Mouse (Mus musculus): ENCODE results near the gene Zbtb38. TPM values are rescaled to one million over a fixed set of nuclear protein-coding genes. Genes with fewer than 3 reads are reported as not detected.
A peak's percentile ranks its signal among the peaks of the same experiment; 100 is the strongest.

Gene Zbtb38
- polyA plus RNA-seq, 1 experiment = 10.0 TPM

GRCm38 (mm10) chr9:96715171-96715570 is 37.5 kb downstream of the Zbtb38 start:
- no peak overlapping the region for H3ac ChIP-seq (ENCODE audit: control insufficient read depth, insufficient read length, low read depth)
- peaks cover 82% of the 10 kb centered on the region for H3K79me2 ChIP-seq (ENCODE audit: control insufficient read depth, insufficient read depth)
- no peak overlapping the region for H3K4me3 ChIP-seq (ENCODE audit: insufficient read depth, poor library complexity, severe bottlenecking)
- no peaks in the 10 kb centered on the region for H3K27me3 ChIP-seq (ENCODE audit: control insufficient read depth, insufficient read depth, insufficient read length)
- TF ChIP-seq USF1 (IDR thresholded peaks at IDR 0.05; ENCODE audit: low read depth) (no peak), MYOG (IDR thresholded peaks at IDR 0.05; ENCODE audit: control insufficient read depth, extremely low read depth, insufficient read length) (no peak), MAX (IDR thresholded peaks at IDR 0.05) (no peak)
- H3K79me3 ChIP-seq (ENCODE audit: low read depth) = peaks cover 31% of the 10 kb centered on the region
- peaks cover 49% of the 10 kb centered on the region for H3K36me3 ChIP-seq (ENCODE audit: control insufficient read depth, insufficient read depth)

- H3K27me3 ChIP-seq (ENCODE audit: control insufficient read depth, insufficient read depth, insufficient read length) = no peaks in the 10 kb centered on the region
- TF ChIP-seq MYOG (IDR thresholded peaks at IDR 0.05; ENCODE audit: control insufficient read depth, extremely low read depth, insufficient read length) = no peak
- TF ChIP-seq CEBPB (IDR thresholded peaks at IDR 0.05; ENCODE audit: low read depth) = no peak
- no peak for TF ChIP-seq MYOD1 (IDR thresholded peaks at IDR 0.05; ENCODE audit: control insufficient read depth, insufficient read length, low read depth)
- TF ChIP-seq MAX (IDR thresholded peaks at IDR 0.05) = peak; percentile 26
- TF ChIP-seq USF1 (IDR thresholded peaks at IDR 0.05; ENCODE audit: low read depth) = no peak
- no peak for TF ChIP-seq CTCF (IDR thresholded peaks at IDR 0.05; ENCODE audit: control insufficient read depth, insufficient read depth, insufficient read length)
- peak; percentile 74 for TF ChIP-seq FOSL1 (IDR thresholded peaks at IDR 0.05; ENCODE audit: insufficient read depth, low read length, poor library complexity, severe bottlenecking)
- H3ac ChIP-seq (ENCODE audit: control insufficient read depth, insufficient read length, low read depth) = no peak overlapping the region
- peaks cover 27% of the 10 kb centered on the region for H3K79me3 ChIP-seq (ENCODE audit: low read depth)
- no peak overlapping the region for H3K4me3 ChIP-seq (ENCODE audit: insufficient read depth, poor library complexity, severe bottlenecking)
- H3K79me2 ChIP-seq (ENCODE audit: control insufficient read depth, insufficient read depth) = peaks cover 81% of the 10 kb centered on the region
- H3K36me3 ChIP-seq (ENCODE audit: control insufficient read depth, insufficient read depth) = peaks cover 57% of the 10 kb centered on the region
Measured at GRCm38 (mm10) chr9:96713472-96714390, 38.9 kb downstream of the Zbtb38 start.

GRCm38 (mm10) chr9:96712758-96713471 is 39.7 kb downstream of the Zbtb38 start:
- Histone ChIP-seq H3K27me3 (ENCODE audit: control insufficient read depth, insufficient read depth, insufficient read length) (no peaks in the 10 kb centered on the region), H3K4me3 (ENCODE audit: insufficient read depth, poor library complexity, severe bottlenecking) (no peak overlapping the region), H3K79me2 (ENCODE audit: control insufficient read depth, insufficient read depth) (peaks cover 82% of the 10 kb centered on the region), H3K36me3 (ENCODE audit: control insufficient read depth, insufficient read depth) (peaks cover 65% of the 10 kb centered on the region), H3K79me3 (ENCODE audit: low read depth) (peaks cover 30% of the 10 kb centered on the region), H3ac (ENCODE audit: control insufficient read depth, insufficient read length, low read depth) (no peak overlapping the region)
- TF ChIP-seq MAX (IDR thresholded peaks at IDR 0.05) (no peak), CEBPB (IDR thresholded peaks at IDR 0.05; ENCODE audit: low read depth) (no peak), MYOG (IDR thresholded peaks at IDR 0.05; ENCODE audit: control insufficient read depth, extremely low read depth, insufficient read length) (no peak), FOSL1 (IDR thresholded peaks at IDR 0.05; ENCODE audit: insufficient read depth, low read length, poor library complexity, severe bottlenecking) (no peak), USF1 (IDR thresholded peaks at IDR 0.05; ENCODE audit: low read depth) (no peak)

GRCm38 (mm10) chr9:96712045-96712444 is 40.6 kb downstream of the Zbtb38 start:
- H3K4me3 ChIP-seq (ENCODE audit: insufficient read depth, poor library complexity, severe bottlenecking) = no peak overlapping the region
- H3K79me2 ChIP-seq (ENCODE audit: control insufficient read depth, insufficient read depth) = peaks cover 81% of the 10 kb centered on the region
- TF ChIP-seq MYOG (IDR thresholded peaks at IDR 0.05; ENCODE audit: control insufficient read depth, extremely low read depth, insufficient read length) (no peak), CTCF (IDR thresholded peaks at IDR 0.05; ENCODE audit: control insufficient read depth, insufficient read depth, insufficient read length) (no peak), MYOD1 (IDR thresholded peaks at IDR 0.05; ENCODE audit: control insufficient read depth, insufficient read length, low read depth) (no peak), MAX (IDR thresholded peaks at IDR 0.05) (no peak), USF1 (IDR thresholded peaks at IDR 0.05; ENCODE audit: low read depth) (no peak), CEBPB (IDR thresholded peaks at IDR 0.05; ENCODE audit: low read depth) (no peak), FOSL1 (IDR thresholded peaks at IDR 0.05; ENCODE audit: insufficient read depth, low read length, poor library complexity, severe bottlenecking) (no peak)
- H3K27me3 ChIP-seq (ENCODE audit: control insufficient read depth, insufficient read depth, insufficient read length) = no peaks in the 10 kb centered on the region
- peaks cover 31% of the 10 kb centered on the region for H3K79me3 ChIP-seq (ENCODE audit: low read depth)
- peaks cover 67% of the 10 kb centered on the region for H3K36me3 ChIP-seq (ENCODE audit: control insufficient read depth, insufficient read depth)
- H3ac ChIP-seq (ENCODE audit: control insufficient read depth, insufficient read length, low read depth) = no peak overlapping the region

GRCm38 (mm10) chr9:96710241-96710946 is 42.2 kb downstream of the Zbtb38 start:
- peaks cover 28% of the 10 kb centered on the region for H3K79me3 ChIP-seq (ENCODE audit: low read depth)
- H3K79me2 ChIP-seq (ENCODE audit: control insufficient read depth, insufficient read depth) = peaks cover 77% of the 10 kb centered on the region
- H3K36me3 ChIP-seq (ENCODE audit: control insufficient read depth, insufficient read depth) = peaks cover 72% of the 10 kb centered on the region
- H3ac ChIP-seq (ENCODE audit: control insufficient read depth, insufficient read length, low read depth) = no peak overlapping the region
- no peak overlapping the region for H3K4me3 ChIP-seq (ENCODE audit: insufficient read depth, poor library complexity, severe bottlenecking)
- TF ChIP-seq CEBPB (IDR thresholded peaks at IDR 0.05; ENCODE audit: low read depth) = no peak
- no peak for TF ChIP-seq FOSL1 (IDR thresholded peaks at IDR 0.05; ENCODE audit: insufficient read depth, low read length, poor library complexity, severe bottlenecking)
- no peaks in the 10 kb centered on the region for H3K27me3 ChIP-seq (ENCODE audit: control insufficient read depth, insufficient read depth, insufficient read length)
